Mouse (Mus musculus) right cerebral cortex, postnatal 10 days (tissue): ENCODE data around the gene Dcn.

Source experiments
- DNase-seq, 2 experiments: peaks; one replicate each; pipeline ENCODE4 v3.0.0; 2021; ENCODE audit warnings: low spot score in 2 of 2

The Dcn gene

DNA sequence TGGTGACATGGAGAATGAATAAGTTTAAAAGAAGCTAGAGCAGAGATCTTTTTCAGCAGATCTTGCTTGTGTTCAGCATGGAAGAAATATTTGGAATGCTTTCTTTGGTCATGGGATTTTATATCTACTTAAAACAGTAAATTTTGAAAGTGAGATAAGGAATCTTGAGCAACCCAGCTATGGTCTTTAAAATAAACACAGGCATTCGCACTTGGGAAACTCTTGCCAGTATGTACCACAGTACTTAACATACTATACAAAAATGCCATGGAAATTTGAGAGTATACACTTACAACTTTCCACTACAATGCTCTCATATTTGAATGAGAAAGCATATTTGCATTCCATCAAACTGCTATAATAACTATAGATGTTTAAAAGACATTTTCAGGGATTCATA, 68.3 kb downstream of the Dcn start:
- no peak for DNase-seq

DNA sequence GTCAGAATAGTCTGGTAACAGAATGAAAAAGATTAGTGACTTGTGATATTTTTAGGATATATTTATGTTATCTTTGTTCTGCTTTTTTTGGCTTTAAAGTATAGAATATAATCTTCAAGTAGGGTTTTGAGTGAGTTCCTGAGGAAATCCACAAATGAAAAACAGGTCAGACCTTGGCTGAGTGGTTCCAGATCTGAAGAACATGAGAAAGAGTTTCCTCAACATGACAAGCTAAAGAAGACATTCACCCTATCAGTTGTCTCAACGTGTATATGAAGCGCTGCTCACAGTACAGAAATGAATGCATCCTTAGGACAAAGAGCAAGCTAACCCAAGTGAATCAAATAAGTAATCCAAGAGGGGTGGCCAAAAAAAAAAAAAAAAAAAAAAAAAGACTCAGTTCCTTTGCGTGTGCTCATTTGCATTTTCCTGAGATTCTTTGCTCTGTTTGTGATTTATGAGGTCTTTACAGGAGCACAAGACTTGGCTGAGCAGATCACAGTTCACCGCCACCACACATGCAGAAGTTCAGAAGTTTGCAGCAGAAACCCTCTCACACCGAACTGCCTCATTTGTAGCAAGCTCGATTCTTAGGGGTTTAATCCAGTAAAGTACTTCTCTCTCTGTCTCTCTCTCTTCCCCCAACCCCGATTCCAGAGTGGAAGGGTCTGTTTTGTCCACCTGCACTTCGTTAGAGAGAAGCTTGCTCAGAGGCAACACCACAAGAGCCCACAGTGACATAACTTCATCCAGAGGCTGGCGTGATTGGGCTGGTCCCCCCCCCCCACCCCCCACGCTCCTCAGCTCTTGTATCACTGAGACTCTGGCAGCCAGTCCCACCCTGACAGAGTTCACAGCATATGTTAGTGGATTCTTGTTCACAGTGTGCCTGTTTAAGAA, 85.8 kb downstream of the Dcn start, which contains the start of gene Lum:
TSS of gene Lum (plus strand) at position 172 of the 900 bp plus-strand sequence.
- DNase-seq: no peak

DNA sequence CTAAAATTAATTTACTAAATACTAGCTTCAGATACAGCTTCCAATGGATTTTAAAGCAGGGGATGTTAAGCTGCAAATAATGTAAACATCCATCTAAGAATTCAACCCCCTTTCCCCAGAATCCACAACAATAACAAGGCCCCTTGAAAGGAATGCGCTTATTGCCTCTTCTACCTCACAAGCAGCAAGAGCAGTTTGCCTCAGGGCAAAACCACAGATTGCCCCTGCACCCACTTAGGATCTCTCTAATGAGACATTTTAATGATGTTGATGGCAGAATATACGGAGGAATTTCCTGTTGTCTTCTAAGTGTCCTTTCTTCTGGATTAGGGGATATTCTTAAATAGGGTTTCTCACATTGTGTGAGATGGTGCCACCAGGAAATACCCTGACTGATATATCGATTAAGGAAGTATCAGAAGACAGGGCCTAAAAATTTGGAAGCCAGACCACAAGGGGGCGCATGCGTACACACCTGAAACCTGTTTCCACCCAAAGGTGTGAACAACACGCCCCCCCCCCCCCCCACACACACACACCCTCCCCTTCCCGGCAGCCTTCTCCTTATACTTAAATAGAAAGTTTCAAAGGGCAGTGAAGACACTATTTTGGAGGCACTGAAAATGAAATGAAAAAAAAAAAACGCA, 88.2 kb downstream of the Dcn start:
- DNase-seq: no peak
